Comparison of ENCODE assay signal across 27 mouse cellular contexts in genomic region chr10:62832783-62833182, GRCm38 (mm10). TPM values are rescaled to one million over a fixed set of nuclear protein-coding genes. Genes with fewer than 3 reads are reported as not detected.
A peak's percentile ranks its signal among the peaks of the same experiment; 100 is the strongest.
DNase-seq lines count a peak whose midpoint lies in the region; ATAC-seq and TF ChIP-seq lines count a peak whose summit lies in the region.
"Had no signal": no experiment of that assay in that cellular context is flagged by ENCODE, and none has a peak within 500 bp of the region (broad histone marks: within the 10 kb centered on the region; RNA-seq: fewer than 3 reads in every experiment).

No protein-coding gene starts in this region.

- no peaks in the 10 kb centered on the region for H3K27me3 ChIP-seq in intestine, postnatal 0 days (replicated peaks; ENCODE audit: control insufficient read depth, insufficient read depth, low read length)
- H3K27me3 ChIP-seq in intestine, embryonic 15.5 days (replicated peaks), result no peaks in the 10 kb centered on the region
- no peaks in the 10 kb centered on the region for H3K27me3 ChIP-seq in lung, postnatal 0 days (replicated peaks; ENCODE audit: insufficient read depth, low read length)
- H3K27me3 ChIP-seq: CH12.LX; embryonic facial prominence, embryonic 12.5 days; embryonic facial prominence, embryonic 15.5 days; hindbrain, embryonic 12.5 days; Patski had no signal

- DNase-seq in lung, postnatal 0 days (ENCODE audit: low spot score), result no peak
- no peak for DNase-seq in lung, postnatal 36 days
- DNase-seq in ZHBTc4 (ENCODE audit: low read depth, low spot score), result peak; percentile 52
- DNase-seq in adrenal gland, adult 18-20 months (ENCODE audit: low spot score in 2 of 2), result no peak
- DNase-seq: adrenal gland, postnatal 14 days; B cell, adult 2 months; cerebellum, adult 11 months; cerebellum, adult 2 months; cerebellum, adult 9-11 months; cerebellum, postnatal 25 days; forebrain, postnatal 0 days; gastrocnemius, adult 2 months; gastrocnemius, postnatal 14 days; heart, adult 11 months had no signal

- no peaks in the 10 kb centered on the region for H3K4me1 ChIP-seq in intestine, postnatal 0 days (replicated peaks; ENCODE audit: control insufficient read depth, insufficient read depth, low read length)
- no peaks in the 10 kb centered on the region for H3K4me1 ChIP-seq in intestine, embryonic 15.5 days (replicated peaks)
- H3K4me1 ChIP-seq in lung, postnatal 0 days (ENCODE audit: insufficient read depth, low read depth, low read length), result no peaks in the 10 kb centered on the region
- H3K4me1 ChIP-seq: embryonic facial prominence, embryonic 12.5 days; embryonic facial prominence, embryonic 15.5 days; hindbrain, embryonic 12.5 days had no signal

- no peaks in the 10 kb centered on the region for H3K36me3 ChIP-seq in intestine, postnatal 0 days (ENCODE audit: control insufficient read depth, insufficient read depth)
- no peaks in the 10 kb centered on the region for H3K36me3 ChIP-seq in intestine, embryonic 15.5 days
- H3K36me3 ChIP-seq in lung, postnatal 0 days (ENCODE audit: insufficient read depth, low read length), result no peaks in the 10 kb centered on the region
- H3K36me3 ChIP-seq: G1E had no signal

- H3K4me2 ChIP-seq in intestine, postnatal 0 days (replicated peaks; ENCODE audit: low read depth), result no peak overlapping the region
- no peak overlapping the region for H3K4me2 ChIP-seq in intestine, embryonic 15.5 days (replicated peaks)
- no peak overlapping the region for H3K4me2 ChIP-seq in lung, postnatal 0 days (replicated peaks; ENCODE audit: low read depth, low read length)
- H3K4me2 ChIP-seq: embryonic facial prominence, embryonic 12.5 days; embryonic facial prominence, embryonic 15.5 days; heart, embryonic 11.5 days; hindbrain, embryonic 12.5 days had no signal

- no peak overlapping the region for H3K27ac ChIP-seq in intestine, postnatal 0 days (ENCODE audit: low read depth, low read length)
- no peak overlapping the region for H3K27ac ChIP-seq in intestine, embryonic 15.5 days
- no peak overlapping the region for H3K27ac ChIP-seq in lung, postnatal 0 days (ENCODE audit: low read length)
- H3K27ac ChIP-seq: embryonic facial prominence, embryonic 12.5 days; embryonic facial prominence, embryonic 15.5 days; gastrocnemius, adult 2 months; hindbrain, embryonic 12.5 days had no signal

- no peak for TF ChIP-seq EP300 in lung, postnatal 0 days (IDR thresholded peaks at IDR 0.05)

- no peak overlapping the region for H3K9ac ChIP-seq in intestine, postnatal 0 days (ENCODE audit: low read depth, low read length)
- H3K9ac ChIP-seq in intestine, embryonic 15.5 days, result no peak overlapping the region
- H3K9ac ChIP-seq in lung, postnatal 0 days (replicated peaks; ENCODE audit: low read depth), result no peak overlapping the region
- H3K9ac ChIP-seq: embryonic facial prominence, embryonic 12.5 days; embryonic facial prominence, embryonic 15.5 days; forebrain, postnatal 0 days; hindbrain, embryonic 12.5 days had no signal

- 79% methylated on average over 9 of the region's 9 CpGs for WGBS in intestine, postnatal 0 days
- 78% methylated on average over 9 of the region's 9 CpGs for WGBS in intestine, embryonic 15.5 days
- WGBS in lung, postnatal 0 days, result 63% methylated on average over 9 of the region's 9 CpGs

- no peaks in the 10 kb centered on the region for H3K9me3 ChIP-seq in intestine, postnatal 0 days (ENCODE audit: control insufficient read depth)
- H3K9me3 ChIP-seq in intestine, embryonic 15.5 days, result no peaks in the 10 kb centered on the region
- no peaks in the 10 kb centered on the region for H3K9me3 ChIP-seq in lung, postnatal 0 days (ENCODE audit: low read length)
- H3K9me3 ChIP-seq: embryonic facial prominence, embryonic 12.5 days; embryonic facial prominence, embryonic 15.5 days; G1E; hindbrain, embryonic 12.5 days had no signal

- no peak for ATAC-seq in intestine, postnatal 0 days
- no peak for ATAC-seq in intestine, embryonic 15.5 days
- ATAC-seq in lung, postnatal 0 days, result peak; percentile 19; the same call in 1 of the 2 replicates
- ATAC-seq: activated CD4-positive, CD25-positive, alpha-beta regulatory T cell, adult 4 months; forebrain, embryonic 14.5 days; forebrain, postnatal 0 days; hindbrain, embryonic 16.5 days; inflammation-experienced regulatory T-cells, adult 6 months; Patski had no signal

- 0 out of 2 replicates have a peak, but pooled peaks have one; percentile 13 for TF ChIP-seq CTCF in intestine, postnatal 0 days (IDR thresholded peaks at IDR 0.05; ENCODE audit: low read depth)
- no peak for TF ChIP-seq CTCF in lung, postnatal 0 days (IDR thresholded peaks at IDR 0.05)

- no peak overlapping the region for H3K4me3 ChIP-seq in intestine, postnatal 0 days (ENCODE audit: low read depth, low read length)
- H3K4me3 ChIP-seq in intestine, embryonic 15.5 days (replicated peaks), result no peak overlapping the region
- H3K4me3 ChIP-seq in lung, postnatal 0 days (ENCODE audit: low read depth, low read length), result no peak overlapping the region
- H3K4me3 ChIP-seq: embryonic facial prominence, embryonic 12.5 days; embryonic facial prominence, embryonic 15.5 days; gastrocnemius, adult 2 months; hindbrain, embryonic 12.5 days had no signal

RNA-seq across cellular contexts. Expression of gene Ccar1, which starts 40.7 kb away (rescaled TPM):
- 45.7 and 46.8 TPM in 2 replicates for polyA plus RNA-seq in intestine, postnatal 0 days (2015; fragmentation: Nextera tagmentation; extraction: Ambion mirVana)
- 109 and 110 TPM in 2 replicates for polyA plus RNA-seq in intestine, embryonic 15.5 days (2015; fragmentation: Nextera tagmentation; extraction: Ambion mirVana)
- polyA plus RNA-seq in lung, postnatal 0 days (2015; fragmentation: Nextera tagmentation; extraction: Ambion mirVana), result 52.7 and 53.9 TPM in 2 replicates
- total RNA-seq in adrenal gland, adult 18-20 months (2021), result 10 to 100 TPM; 65.6 to 89.6 TPM
